Mouse (Mus musculus) embryonic fibroblast, embryonic 13.5 days (primary cell): Measurements from ENCODE around the gene Arhgap42.

Source experiments
- CTCF ChIP-seq: IDR thresholded peaks from 2 replicates; pipeline ENCODE4 v1.5.1; 2011; ENCODE audit warnings: mild to moderate bottlenecking, control low read depth, low read length, moderate library complexity, borderline replicate concordance; ENCODE audit not compliant: insufficient read depth
- POLR2A ChIP-seq: IDR thresholded peaks from 2 replicates; pipeline ENCODE4 v1.6.1; 2011; ENCODE audit warnings: low read depth, mild to moderate bottlenecking, control low read depth, low read length, moderate library complexity

- no peak for TF ChIP-seq CTCF
- no peak for TF ChIP-seq POLR2A
Measured at GRCm38 (mm10) chr9:9143102-9143501, 95.8 kb downstream of the Arhgap42 start.
